Mouse (Mus musculus): ENCODE results near the gene Med4.

DNA sequence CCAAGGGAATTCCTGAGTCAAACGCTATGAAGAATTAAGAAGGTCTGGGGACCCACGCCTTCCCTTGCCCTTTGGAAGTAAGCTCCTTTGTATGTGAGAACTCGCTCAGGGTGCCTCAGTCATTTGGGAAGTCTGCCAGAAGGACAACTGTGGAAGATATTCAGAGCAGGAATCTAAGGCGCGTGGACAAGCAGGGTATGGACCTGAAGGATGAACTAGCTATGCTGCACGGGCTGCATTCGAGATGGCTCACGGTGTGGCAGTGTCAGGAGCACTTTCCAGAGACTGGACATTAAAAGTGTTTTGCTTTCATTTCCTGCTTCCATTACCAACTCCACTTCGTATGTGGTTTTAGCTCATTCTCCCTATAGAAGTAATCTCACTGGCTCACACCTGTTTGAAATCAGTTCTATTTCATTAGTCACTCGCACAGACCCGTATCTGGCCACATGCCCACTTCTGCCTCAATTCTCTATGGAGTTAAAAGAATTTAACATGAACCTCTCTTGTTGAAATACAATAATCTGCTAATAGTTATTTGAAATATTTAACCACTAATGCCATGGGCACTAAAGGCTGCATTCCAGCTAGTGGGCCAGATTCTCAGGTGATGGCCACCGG is 49.2 kb upstream of the Med4 start:
- TF ChIP-seq CTCF (conservative IDR thresholded peaks at IDR 0.05; ENCODE audit: low read length): no peak
- TF ChIP-seq NANOG (IDR thresholded peaks at IDR 0.05; ENCODE audit: borderline replicate concordance, low read length): no peak

Measured in E14TG2a.4 (cell line).